Mouse (Mus musculus) neural tube, embryonic 15.5 days (tissue): Measurements from ENCODE around the gene Ppm1j. TPM values are rescaled to one million over a fixed set of nuclear protein-coding genes. Genes with fewer than 3 reads are reported as not detected.
A peak's percentile ranks its signal among the peaks of the same experiment; 100 is the strongest.

Source experiments
- ATAC-seq: fragments of 200-750 bp; cut with Nextera tagmentation; 2 replicates; pipeline ENCODE4 v1.8.0; 2017; ENCODE audit warnings: mild to moderate bottlenecking, moderate TSS enrichment, moderate library complexity; ENCODE audit not compliant: low FRiP score
- H3K27ac ChIP-seq: fragments of 300-500 bp; sonication (generic); replicated peaks from 2 replicates; pipeline ENCODE4 v1.5.1; 2015; ENCODE audit warnings: mild to moderate bottlenecking, inconsistent platforms
- H3K27me3 ChIP-seq: fragments of 300-500 bp; sonication (generic); replicated peaks from 2 replicates; pipeline ENCODE4 v1.6.1; 2015; ENCODE audit warnings: inconsistent platforms
- H3K36me3 ChIP-seq: fragments of 300-500 bp; sonication (generic); 2 replicates; pipeline ENCODE4 v1.6.1; 2015; ENCODE audit warnings: inconsistent platforms
- H3K4me1 ChIP-seq: fragments of 300-500 bp; sonication (generic); 2 replicates; pipeline ENCODE4 v1.6.1; 2015; ENCODE audit warnings: inconsistent platforms
- H3K4me2 ChIP-seq: fragments of 300-500 bp; sonication (generic); 2 replicates; pipeline ENCODE4 v1.6.1; 2015; ENCODE audit warnings: inconsistent platforms, mild to moderate bottlenecking, moderate library complexity
- H3K4me3 ChIP-seq: fragments of 300-500 bp; sonication (generic); replicated peaks from 2 replicates; pipeline ENCODE4 v1.5.1; 2015; ENCODE audit warnings: mild to moderate bottlenecking, inconsistent platforms
- H3K9ac ChIP-seq: fragments of 300-500 bp; sonication (generic); replicated peaks from 2 replicates; pipeline ENCODE4 v1.6.1; 2015; ENCODE audit warnings: mild to moderate bottlenecking, inconsistent platforms
- H3K9me3 ChIP-seq: fragments of 300-500 bp; sonication (generic); replicated peaks from 2 replicates; pipeline ENCODE4 v1.6.1; 2016; ENCODE audit warnings: inconsistent platforms
- WGBS: fragments of 180-500 bp; shearing (Covaris S2); methylation state at CpG from one replicate; pipeline ENCODE4 v1.1.7; 2015; ENCODE audit warnings: mixed read lengths; 5-methylcytosine and 5-hydroxymethylcytosine counted together
- polyA plus RNA-seq: library from polyadenylated mRNA; unstranded; fragments of >200 nt; fragmentation: Nextera tagmentation; extraction: Ambion mirVana; gene quantifications from 2 replicates; pipeline ENCODE4 v1.2.1, GENCODE M21; 2015

Ppm1j gene
- polyA plus RNA-seq, 1 experiment from 2014 or later, result 2.3 TPM

DNA sequence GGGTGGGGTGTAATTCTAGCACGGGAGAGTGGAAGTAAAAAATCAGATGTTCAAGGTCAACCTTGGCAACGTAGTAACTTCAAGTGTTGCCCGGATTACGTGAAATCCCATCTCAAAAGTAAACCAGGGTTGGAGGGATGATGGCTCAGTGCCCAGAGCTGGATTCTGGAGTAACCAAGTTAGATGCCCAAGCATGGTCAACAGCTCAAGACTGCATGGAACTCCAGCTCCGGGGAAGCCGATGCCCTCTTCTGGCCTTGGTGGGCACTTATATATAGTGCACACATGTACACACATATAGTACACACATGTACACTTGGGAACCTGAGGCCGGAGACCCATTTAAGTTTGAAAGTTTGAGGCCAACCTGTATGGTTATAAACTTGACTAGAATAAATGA, 35.3 kb downstream of the Ppm1j start:
- no peaks in the 10 kb centered on the region for H3K9me3 ChIP-seq
- peaks cover 19% of the 10 kb centered on the region for H3K4me1 ChIP-seq
- H3K36me3 ChIP-seq, result no peaks in the 10 kb centered on the region
- no peaks in the 10 kb centered on the region for H3K27me3 ChIP-seq
- no peak overlapping the region for H3K4me3 ChIP-seq
- no peak overlapping the region for H3K4me2 ChIP-seq
- no peak for ATAC-seq
- 98% methylated on average over 7 of the region's 7 CpGs for WGBS
- no peak overlapping the region for H3K27ac ChIP-seq
- H3K9ac ChIP-seq, result no peak overlapping the region

DNA sequence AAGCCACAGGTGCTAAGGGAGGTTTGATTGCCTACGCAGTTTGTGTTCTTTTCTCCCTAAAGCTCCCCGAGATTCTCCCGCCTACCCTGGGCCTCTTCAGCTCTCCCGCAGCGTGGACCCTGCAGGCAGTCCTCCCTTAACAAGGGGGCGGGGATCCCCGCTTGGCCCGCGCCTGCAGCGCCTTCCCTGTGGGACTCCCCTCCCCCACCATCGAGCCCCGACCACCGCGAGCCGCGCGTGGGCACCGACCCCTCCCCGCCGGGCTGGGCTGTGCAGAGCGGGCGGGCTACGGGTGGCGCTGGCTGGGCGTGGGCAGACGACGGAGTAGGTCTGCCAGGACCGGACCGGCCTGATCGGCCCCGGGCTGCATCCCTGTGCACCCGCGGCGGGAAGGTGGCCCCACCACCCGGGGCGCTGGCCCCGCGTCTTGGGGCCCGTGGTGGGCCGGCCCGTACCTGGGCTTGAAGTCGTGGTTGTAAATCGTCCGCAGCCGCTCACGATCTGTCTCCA, 36.7 kb downstream of the Ppm1j start:
- peak; percentile 73 for ATAC-seq
- H3K36me3 ChIP-seq, result no peaks in the 10 kb centered on the region; the same call in 1 of the 2 replicates
- H3K9ac ChIP-seq, result peak overlapping the region; percentile 66
- H3K4me1 ChIP-seq, result peaks cover 19% of the 10 kb centered on the region
- peak overlapping the region; percentile 79 for H3K27ac ChIP-seq
- H3K9me3 ChIP-seq, result no peaks in the 10 kb centered on the region
- H3K4me3 ChIP-seq, result peak overlapping the region; percentile 74
- H3K27me3 ChIP-seq, result no peaks in the 10 kb centered on the region
- peak overlapping the region; percentile 94 for H3K4me2 ChIP-seq
- under 1% methylated on average over 46 of the region's 46 CpGs for WGBS

DNA sequence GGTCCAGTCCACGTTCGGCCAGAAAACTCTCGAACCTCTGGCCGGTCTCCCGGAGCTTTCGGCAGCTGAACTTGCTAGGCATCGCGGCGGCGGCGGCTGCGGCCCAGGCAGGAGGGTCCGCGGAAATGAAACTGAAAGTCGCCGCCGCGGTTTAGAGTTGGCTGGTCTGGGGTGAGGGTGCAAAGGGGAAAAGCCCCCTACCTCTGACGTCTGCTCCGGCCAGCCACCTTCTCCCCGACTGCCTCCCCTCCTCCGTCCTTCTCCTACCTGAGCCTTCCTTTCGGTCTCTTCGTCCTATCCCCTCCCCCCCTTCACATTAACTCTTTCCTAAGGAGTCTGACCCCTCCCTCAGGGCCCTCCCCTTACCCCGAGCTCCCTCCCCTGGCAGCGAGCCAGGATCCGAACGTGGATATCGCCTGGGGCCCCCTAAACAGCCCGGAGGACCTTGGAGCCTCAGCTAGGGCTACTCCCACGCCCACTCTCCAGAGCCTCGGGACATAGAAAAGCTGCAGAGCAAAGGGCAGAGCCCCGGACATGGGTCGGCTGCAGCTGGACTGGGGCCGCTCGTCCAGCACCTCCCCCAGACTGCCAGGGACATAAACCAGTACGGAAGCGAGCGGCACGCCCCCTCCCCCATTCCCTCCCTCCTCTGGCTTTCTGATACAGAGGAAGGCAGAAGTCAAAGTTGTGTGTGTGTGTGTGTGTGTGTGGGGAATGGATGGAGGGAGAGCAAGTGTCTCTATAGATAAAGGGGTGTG, 37.3 kb downstream of the Ppm1j start, which contains the start of gene Mov10:
Gene Mov10, minus strand, starts transcription at position 573 of the 758 bp plus-strand sequence.
- H3K4me1 ChIP-seq, result peaks cover 19% of the 10 kb centered on the region
- peak within 1 kb of the TSS; percentile 74 for H3K4me3 ChIP-seq
- H3K4me2 ChIP-seq, result peak within 1 kb of the TSS; percentile 94
- no peaks in the 10 kb centered on the region; the same call in 1 of the 2 replicates for H3K36me3 ChIP-seq
- peak within 1 kb of the TSS; percentile 79 for H3K27ac ChIP-seq
- 0% methylated on average over 40 of the region's 40 CpGs for WGBS
- ATAC-seq, result peak; percentile 70
- peak within 1 kb of the TSS; percentile 66 for H3K9ac ChIP-seq
- H3K27me3 ChIP-seq, result no peaks in the 10 kb centered on the region
- no peaks in the 10 kb centered on the region for H3K9me3 ChIP-seq

DNA sequence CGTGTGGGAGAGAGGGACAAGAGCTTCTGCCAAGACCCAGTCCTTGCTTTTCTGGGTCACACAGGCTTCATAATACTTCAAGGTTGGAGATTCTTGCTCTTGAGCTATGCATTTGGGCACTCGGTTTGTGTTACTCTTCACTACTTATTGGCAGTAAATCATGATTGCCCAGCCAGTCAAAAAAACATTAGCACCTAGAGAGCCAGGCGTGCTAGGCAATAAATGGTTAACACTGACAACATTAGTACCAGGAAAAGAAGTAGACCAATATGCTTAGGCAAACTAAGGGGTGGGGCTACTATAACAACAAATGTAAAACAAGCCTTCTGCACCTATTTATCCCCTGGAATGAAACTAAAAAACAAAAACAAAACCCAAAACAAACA, 37.9 kb downstream of the Ppm1j start:
- no peaks in the 10 kb centered on the region for H3K9me3 ChIP-seq
- peak overlapping the region; percentile 66 for H3K9ac ChIP-seq
- WGBS, result 1% methylated on average over 3 of the region's 3 CpGs

DNA sequence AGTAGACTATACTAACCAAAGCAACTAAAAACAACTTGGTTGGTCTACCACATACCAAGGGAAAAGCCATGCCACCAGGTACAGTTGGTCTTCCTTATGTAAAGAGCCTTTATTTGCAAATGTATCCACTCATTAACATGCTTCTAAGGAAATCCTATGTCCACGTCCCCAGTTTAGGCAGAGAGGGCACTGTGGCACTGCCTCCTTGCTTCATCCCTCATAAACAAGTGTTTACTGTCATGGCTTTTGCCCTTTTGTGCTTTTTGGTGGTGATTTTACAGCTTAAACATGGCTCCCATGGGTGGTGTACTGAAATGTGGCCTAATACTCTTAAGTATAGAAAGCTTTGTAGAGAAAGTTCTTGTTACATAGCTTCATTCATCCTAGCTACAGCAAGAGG, 39.6 kb downstream of the Ppm1j start:
- Histone ChIP-seq H3K27me3 (no peaks in the 10 kb centered on the region), H3K4me3 (no peak overlapping the region), H3K9me3 (no peaks in the 10 kb centered on the region), H3K4me1 (peaks cover 19% of the 10 kb centered on the region), H3K27ac (no peak overlapping the region), H3K36me3 (peaks cover 4% of the 10 kb centered on the region), H3K9ac (no peak overlapping the region), H3K4me2 (no peak overlapping the region)
- no peak for ATAC-seq
- WGBS, result 55% methylated on average over 1 of the region's 1 CpGs

More for the DNA sequence above, 37.9 kb downstream of the Ppm1j start:
- no peak; the same call in 1 of the 2 replicates for ATAC-seq
- no peaks in the 10 kb centered on the region; the same call in 1 of the 2 replicates for H3K36me3 ChIP-seq
- peaks cover 19% of the 10 kb centered on the region for H3K4me1 ChIP-seq
- peak overlapping the region; percentile 74 for H3K4me3 ChIP-seq
- peak overlapping the region; percentile 94 for H3K4me2 ChIP-seq
- H3K27ac ChIP-seq, result peak overlapping the region; percentile 79
- no peaks in the 10 kb centered on the region for H3K27me3 ChIP-seq

DNA sequence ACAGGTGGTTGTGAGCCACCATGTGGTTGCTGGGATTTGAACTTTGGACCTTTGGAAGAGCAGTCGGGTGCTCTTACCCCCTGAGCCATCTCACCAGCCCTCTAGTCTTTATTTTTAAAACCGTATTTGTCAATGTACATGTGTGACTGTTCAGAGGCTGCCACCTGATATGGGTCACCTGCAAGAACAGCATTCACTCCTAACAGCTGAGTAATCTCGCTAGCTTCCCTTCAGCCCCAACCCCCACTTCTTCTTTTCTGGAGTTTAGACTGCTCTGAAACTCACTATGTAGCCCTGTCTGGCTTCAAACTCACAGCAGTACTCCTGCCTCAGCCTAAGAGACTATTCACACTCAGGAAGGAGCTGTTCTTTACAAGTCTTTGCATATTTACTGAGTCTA, 41.6 kb downstream of the Ppm1j start:
- Histone ChIP-seq H3K4me1 (peaks cover 9% of the 10 kb centered on the region), H3K9ac (no peak overlapping the region), H3K4me3 (no peak overlapping the region), H3K36me3 (peaks cover 15% of the 10 kb centered on the region), H3K9me3 (no peaks in the 10 kb centered on the region), H3K27me3 (no peaks in the 10 kb centered on the region), H3K27ac (no peak overlapping the region), H3K4me2 (no peak overlapping the region)
- no peak for ATAC-seq
- 88% methylated on average over 3 of the region's 3 CpGs for WGBS

Other genes starting within 250 kb of the Ppm1j start
- gene Slc16a1, start 142.4 kb upstream of the Ppm1j start, polyA plus RNA-seq, result 10.5 and 16.8 TPM in 2 replicates
- 0.09 and 0.17 TPM in 2 replicates for gene Fam19a3, start 784 bp downstream of the Ppm1j start, polyA plus RNA-seq
- gene Rhoc, start 7.3 kb downstream of the Ppm1j start, polyA plus RNA-seq, result 74.6 and 85.4 TPM in 2 replicates
- gene Mov10, start 37.5 kb downstream of the Ppm1j start, polyA plus RNA-seq, result 11.9 and 24.5 TPM in 2 replicates
- 33.6 and 34.6 TPM in 2 replicates for gene St7l, start 82.9 kb downstream of the Ppm1j start, polyA plus RNA-seq
- gene Capza1, start 83.4 kb downstream of the Ppm1j start, polyA plus RNA-seq, result 144 and 167 TPM in 2 replicates
- gene Wnt2b, start 180.9 kb downstream of the Ppm1j start, polyA plus RNA-seq, result 0.78 and 0.88 TPM in 2 replicates